Mouse (Mus musculus): ENCODE results near the gene Fads3. TPM values are rescaled to one million over a fixed set of nuclear protein-coding genes. Genes with fewer than 3 reads are reported as not detected.

Gene Fads3
- total RNA-seq (2014; rRNA removed; ENCODE audit: low replicate concordance) = 106 and 156 TPM in 2 replicates
- 21.4 and 23.3 TPM in 2 replicates for polyA plus RNA-seq (2015; fragmentation: Nextera tagmentation; extraction: Ambion mirVana)

GRCm38 (mm10) chr19:10041388-10042148, at the start of gene Fads3:
Fads3 (plus strand) TSS chr19:10041569.
- peak; percentile 79 for ATAC-seq (ENCODE audit: insufficient read depth, low read depth)

GRCm38 (mm10) chr19:9992011-9992958, 49.1 kb upstream of the Fads3 start:
- ATAC-seq (ENCODE audit: insufficient read depth, low read depth) (peak; percentile 3; the same call in 1 of the 2 replicates), DNase-seq (ENCODE audit: low spot score) (no peak)
- Histone ChIP-seq H3K4me1 (ENCODE audit: control insufficient read depth, insufficient read depth) (0 out of 2 replicates have a peak, but pooled peaks cover 2% of the 10 kb centered on the region), H3K27me3 (ENCODE audit: control insufficient read depth, insufficient read depth, low read length) (no peaks in the 10 kb centered on the region), H3K27ac (ENCODE audit: low read depth) (no peak overlapping the region), H3K36me3 (replicated peaks; ENCODE audit: control insufficient read depth, insufficient read depth, low read length) (no peaks in the 10 kb centered on the region), H3K4me2 (ENCODE audit: low read depth, low read length) (peak overlapping the region; percentile 46), H3K9ac (replicated peaks; ENCODE audit: low read depth, low read length) (no peak overlapping the region), H3K4me3 (ENCODE audit: low read depth, low read length) (no peak overlapping the region), H3K9me3 (replicated peaks; ENCODE audit: control insufficient read depth, low read length) (no peaks in the 10 kb centered on the region)
- 55% methylated on average over 26 of the region's 26 CpGs for WGBS
- TF ChIP-seq CTCF (IDR thresholded peaks at IDR 0.05; ENCODE audit: low read depth) (no peak), EP300 (IDR thresholded peaks at IDR 0.05; ENCODE audit: low read depth) (no peak)

More at GRCm38 (mm10) chr19:10041388-10042148, at the start of gene Fads3:
- Histone ChIP-seq H3K36me3 (replicated peaks; ENCODE audit: control insufficient read depth, insufficient read depth, low read length) (no peaks in the 10 kb centered on the region), H3K4me3 (ENCODE audit: low read depth, low read length) (peak within 1 kb of the TSS; percentile 71), H3K27ac (ENCODE audit: low read depth) (peak within 1 kb of the TSS; percentile 94), H3K4me2 (ENCODE audit: low read depth, low read length) (peak within 1 kb of the TSS; percentile 93), H3K9ac (replicated peaks; ENCODE audit: low read depth, low read length) (peak within 1 kb of the TSS; percentile 66), H3K27me3 (ENCODE audit: control insufficient read depth, insufficient read depth, low read length) (no peaks in the 10 kb centered on the region), H3K4me1 (ENCODE audit: control insufficient read depth, insufficient read depth) (peaks cover 61% of the 10 kb centered on the region), H3K9me3 (replicated peaks; ENCODE audit: control insufficient read depth, low read length) (no peaks in the 10 kb centered on the region)
- WGBS = under 1% methylated on average over 60 of the region's 69 CpGs
- no peak for TF ChIP-seq EP300 (IDR thresholded peaks at IDR 0.05; ENCODE audit: low read depth)
- TF ChIP-seq CTCF (IDR thresholded peaks at IDR 0.05; ENCODE audit: low read depth) = no peak
- DNase-seq (ENCODE audit: low spot score) = peak; percentile 83

- TF ChIP-seq EP300 (IDR thresholded peaks at IDR 0.05; ENCODE audit: low read depth) (no peak), CTCF (IDR thresholded peaks at IDR 0.05; ENCODE audit: low read depth) (peak; percentile 80)
- peak; percentile 85 for ATAC-seq (ENCODE audit: insufficient read depth, low read depth)
- peak; percentile 81 for DNase-seq (ENCODE audit: low spot score)
- Histone ChIP-seq H3K4me2 (ENCODE audit: low read depth, low read length) (peak overlapping the region; percentile 46), H3K36me3 (replicated peaks; ENCODE audit: control insufficient read depth, insufficient read depth, low read length) (no peaks in the 10 kb centered on the region), H3K9me3 (replicated peaks; ENCODE audit: control insufficient read depth, low read length) (no peaks in the 10 kb centered on the region), H3K9ac (replicated peaks; ENCODE audit: low read depth, low read length) (no peak overlapping the region), H3K4me1 (ENCODE audit: control insufficient read depth, insufficient read depth) (0 out of 2 replicates have a peak, but pooled peaks cover 2% of the 10 kb centered on the region), H3K27ac (ENCODE audit: low read depth) (no peak overlapping the region), H3K4me3 (ENCODE audit: low read depth, low read length) (no peak overlapping the region), H3K27me3 (ENCODE audit: control insufficient read depth, insufficient read depth, low read length) (no peaks in the 10 kb centered on the region)
- WGBS = 7% methylated on average over 17 of the region's 17 CpGs
These were observed 48.2 kb upstream of the Fads3 start for GRCm38 (mm10) chr19:9993036-9993656.

GRCm38 (mm10) chr19:9997204-9998062, 43.9 kb upstream of the Fads3 start:
- no peaks in the 10 kb centered on the region for H3K36me3 ChIP-seq (replicated peaks; ENCODE audit: control insufficient read depth, insufficient read depth, low read length)
- no peak overlapping the region for H3K27ac ChIP-seq (ENCODE audit: low read depth)
- DNase-seq (ENCODE audit: low spot score) (no peak), ATAC-seq (ENCODE audit: insufficient read depth, low read depth) (no peak)
- no peak for TF ChIP-seq CTCF (IDR thresholded peaks at IDR 0.05; ENCODE audit: low read depth)
- no peak for TF ChIP-seq EP300 (IDR thresholded peaks at IDR 0.05; ENCODE audit: low read depth)
- no peak overlapping the region for H3K4me2 ChIP-seq (ENCODE audit: low read depth, low read length)
- H3K4me3 ChIP-seq (ENCODE audit: low read depth, low read length) = no peak overlapping the region
- WGBS = 72% methylated on average over 12 of the region's 12 CpGs
- H3K4me1 ChIP-seq (ENCODE audit: control insufficient read depth, insufficient read depth) = 0 out of 2 replicates have a peak, but pooled peaks cover 2% of the 10 kb centered on the region
- H3K27me3 ChIP-seq (ENCODE audit: control insufficient read depth, insufficient read depth, low read length) = no peaks in the 10 kb centered on the region
- H3K9ac ChIP-seq (replicated peaks; ENCODE audit: low read depth, low read length) = no peak overlapping the region
- H3K9me3 ChIP-seq (replicated peaks; ENCODE audit: control insufficient read depth, low read length) = no peaks in the 10 kb centered on the region

Measured in heart, postnatal 0 days (tissue).